9 mouse cellular contexts compared by ENCODE assay signal in genomic region chr13:98365766-98366421, GRCm38 (mm10). TPM values are rescaled to one million over a fixed set of nuclear protein-coding genes. Genes with fewer than 3 reads are reported as not detected.
DNase-seq lines count a peak whose midpoint lies in the region; ATAC-seq and TF ChIP-seq lines count a peak whose summit lies in the region.
"Had no signal": no experiment of that assay in that cellular context is flagged by ENCODE, and none has a peak within 500 bp of the region (broad histone marks: within the 10 kb centered on the region; RNA-seq: fewer than 3 reads in every experiment).

No protein-coding gene starts in this region.

- intact Hi-C loops in left cerebral cortex, adult 2 months (cut with DNase I), result loop anchor here (5.0 kb wide), 1 partner anchor 206 kb away; no protein-coding TSS in a partner anchor

- no peak for TF ChIP-seq CTCF in left cerebral cortex, adult 2 months (IDR thresholded peaks at IDR 0.05)

- no peak overlapping the region for H3K27ac ChIP-seq in heart, embryonic 11.5 days (ENCODE audit: low read depth, low read length)
- no peak overlapping the region for H3K27ac ChIP-seq in hindbrain, embryonic 15.5 days (replicated peaks)
- no peak overlapping the region for H3K27ac ChIP-seq in left cerebral cortex, adult 2 months

- peak overlapping the region; percentile 36 for H3K4me3 ChIP-seq in heart, embryonic 11.5 days (ENCODE audit: low read depth, low read length)
- H3K4me3 ChIP-seq in hindbrain, embryonic 15.5 days, result peak overlapping the region; percentile 22
- no peak overlapping the region for H3K4me3 ChIP-seq in left cerebral cortex, adult 2 months

- H3K4me1 ChIP-seq in heart, embryonic 11.5 days (ENCODE audit: control insufficient read depth, insufficient read depth, low read length), result no peaks in the 10 kb centered on the region
- H3K4me1 ChIP-seq in hindbrain, embryonic 15.5 days (replicated peaks), result peaks cover 8% of the 10 kb centered on the region

- H3K36me3 ChIP-seq in heart, embryonic 11.5 days (ENCODE audit: control insufficient read depth, insufficient read depth, low read length), result no peaks in the 10 kb centered on the region
- H3K36me3 ChIP-seq in hindbrain, embryonic 15.5 days, result no peaks in the 10 kb centered on the region

- H3K4me2 ChIP-seq in heart, embryonic 11.5 days, result peak overlapping the region; percentile 53
- H3K4me2 ChIP-seq in hindbrain, embryonic 15.5 days, result peak overlapping the region; percentile 36

- H3K9me3 ChIP-seq in heart, embryonic 11.5 days (replicated peaks; ENCODE audit: control insufficient read depth, low read length), result no peaks in the 10 kb centered on the region; the same call in 1 of the 2 replicates
- H3K9me3 ChIP-seq in hindbrain, embryonic 15.5 days, result 0 out of 2 replicates have a peak, but pooled peaks cover 5% of the 10 kb centered on the region

- H3K27me3 ChIP-seq in heart, embryonic 11.5 days (ENCODE audit: control insufficient read depth, insufficient read depth, low read length), result peaks cover 84% of the 10 kb centered on the region
- peaks cover 80% of the 10 kb centered on the region for H3K27me3 ChIP-seq in hindbrain, embryonic 15.5 days

- ATAC-seq in heart, embryonic 11.5 days (replicated peaks; ENCODE audit: insufficient number of reproducible peaks, low FRiP score, low TSS enrichment), result peak; percentile 49; the same call in 1 of the 2 replicates
- no peak for ATAC-seq in hindbrain, embryonic 15.5 days (ENCODE audit: low FRiP score, low read depth)
- 0 out of 2 replicates have a peak, but pooled peaks have one; percentile 30 for ATAC-seq in megakaryocyte-erythroid progenitor cell, adult 5-6 weeks (replicated peaks; ENCODE audit: low FRiP score, low TSS enrichment, poor library complexity, severe bottlenecking)

- no peak for DNase-seq in heart, adult 9 months (ENCODE audit: low spot score in 2 of 2)
- peak; percentile 72 for DNase-seq in embryo, embryonic 10.5 days (ENCODE audit: low spot score)
- DNase-seq in left cerebral cortex, adult 2 months (ENCODE audit: extremely low spot score in 1 of 2, low spot score in 2 of 2), result no peak
- no peak for DNase-seq in right cerebral cortex, adult 2 months (ENCODE audit: low spot score in 2 of 2)
- DNase-seq in T-cell, adult 2 months (ENCODE audit: low spot score), result no peak

- H3K9ac ChIP-seq in heart, embryonic 11.5 days (ENCODE audit: low read depth, low read length), result no peak overlapping the region
- no peak overlapping the region for H3K9ac ChIP-seq in hindbrain, embryonic 15.5 days

- WGBS in heart, embryonic 11.5 days (ENCODE audit: insufficient replicate concordance), result under 1% methylated on average over 52 of the region's 52 CpGs
- under 1% methylated on average over 52 of the region's 52 CpGs for WGBS in hindbrain, embryonic 15.5 days

RNA-seq across cellular contexts. Expression of gene Foxd1, which starts 11.9 kb away (rescaled TPM):
- 0.13 and 0.20 TPM in 2 replicates for polyA plus RNA-seq in heart, embryonic 11.5 days (2014; fragmentation: Nextera tagmentation; extraction: Ambion mirVana)
- polyA plus RNA-seq in hindbrain, embryonic 15.5 days (2015; fragmentation: Nextera tagmentation; extraction: Ambion mirVana), result 1.1 and 1.2 TPM in 2 replicates
- total RNA-seq in megakaryocyte-erythroid progenitor cell, adult 5-6 weeks (2014; fragmentation: Nextera tagmentation), result not detected in 2 replicates
- not detected in 2 replicates for total RNA-seq in megakaryocyte-erythroid progenitor cell, adult 5-6 weeks (2017)
- total RNA-seq in left cerebral cortex, adult 2 months (2021), result 1 to 10 TPM; 1.5 to 1.9 TPM
- total RNA-seq: MEL had no signal

RNA-seq across cellular contexts. Expression of gene Btf3, which starts 49.1 kb away (rescaled TPM):
- 523 and 573 TPM in 2 replicates for polyA plus RNA-seq in heart, embryonic 11.5 days (2014; fragmentation: Nextera tagmentation; extraction: Ambion mirVana)
- polyA plus RNA-seq in hindbrain, embryonic 15.5 days (2015; fragmentation: Nextera tagmentation; extraction: Ambion mirVana), result 444 and 475 TPM in 2 replicates
- 1,176 and 1,210 TPM in 2 replicates for total RNA-seq in megakaryocyte-erythroid progenitor cell, adult 5-6 weeks (2014; fragmentation: Nextera tagmentation)
- 2,564 and 2,726 TPM in 2 replicates for total RNA-seq in megakaryocyte-erythroid progenitor cell, adult 5-6 weeks (2017)
- 100 to 1,000 TPM; 160 to 170 TPM for total RNA-seq in left cerebral cortex, adult 2 months (2021)

Comparison
In these comparisons a context has a peak if more than half of its experiments do, and no peak if none do; other contexts are left out.
1. RNA of gene Btf3, which starts 49.1 kb away (total RNA-seq): 1,176 to 2,726 TPM in megakaryocyte-erythroid progenitor cell, adult 5-6 weeks; 160 to 170 TPM in left cerebral cortex, adult 2 months; every median in the first group is over 4 times any median in the second.